Mouse (Mus musculus) neutrophil, adult 5-6 weeks (primary cell): ENCODE data around the gene D330020A13Rik. TPM values are rescaled to one million over a fixed set of nuclear protein-coding genes. Genes with fewer than 3 reads are reported as not detected.
"Not testable (repeated sequence)": the region's sequence is repeated elsewhere in the genome, so short reads cannot be mapped to it uniquely, and the experiment has no call there.

Source experiments
- ATAC-seq: fragments of 151-379, 151-347 bp; 2 replicates; pipeline ENCODE4 v1.8.0; 2017; ENCODE audit warnings: mild to moderate bottlenecking, moderate TSS enrichment; ENCODE audit not compliant: insufficient number of reproducible peaks, poor library complexity, low FRiP score, severe bottlenecking; ENCODE audit errors: extremely low read depth
- total RNA-seq: library from RNA; stranded (forward); fragments of 200-1000 nt; gene quantifications from 2 replicates; pipeline ENCODE4 v1.2.3, GENCODE M21; 2017

D330020A13Rik gene
- total RNA-seq, 1 experiment from 2014 or later = not detected

DNA sequence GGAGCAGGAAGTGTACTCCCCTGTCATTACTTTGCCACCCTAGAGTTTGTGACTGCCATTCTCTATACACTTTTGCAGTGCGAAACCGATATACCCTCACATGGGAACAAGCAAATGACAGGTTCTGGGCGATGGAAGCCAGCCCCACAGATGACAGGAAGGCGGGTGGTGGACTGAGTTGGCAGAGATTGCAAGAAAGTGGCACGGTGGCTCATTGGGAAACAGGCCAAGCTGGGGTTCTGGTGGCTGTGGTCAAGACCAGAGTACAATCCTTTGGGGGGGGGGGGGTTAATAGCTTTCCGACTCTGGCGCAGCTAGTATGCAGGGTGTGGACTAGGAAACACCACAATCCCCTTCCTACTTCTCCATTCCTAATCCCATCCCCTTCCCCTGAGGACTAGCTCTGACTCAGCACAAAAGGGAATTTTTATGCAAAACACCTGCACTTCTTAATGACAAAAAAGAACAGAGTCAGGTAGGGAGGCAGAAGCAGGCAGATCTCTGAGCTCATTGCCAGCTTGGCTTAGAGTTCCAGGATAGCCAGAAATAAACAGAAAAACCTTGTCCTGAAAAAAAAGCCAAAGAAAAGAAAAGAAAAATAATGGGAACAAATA is 2.7 kb upstream of the D330020A13Rik start:
- ATAC-seq = no peak

DNA sequence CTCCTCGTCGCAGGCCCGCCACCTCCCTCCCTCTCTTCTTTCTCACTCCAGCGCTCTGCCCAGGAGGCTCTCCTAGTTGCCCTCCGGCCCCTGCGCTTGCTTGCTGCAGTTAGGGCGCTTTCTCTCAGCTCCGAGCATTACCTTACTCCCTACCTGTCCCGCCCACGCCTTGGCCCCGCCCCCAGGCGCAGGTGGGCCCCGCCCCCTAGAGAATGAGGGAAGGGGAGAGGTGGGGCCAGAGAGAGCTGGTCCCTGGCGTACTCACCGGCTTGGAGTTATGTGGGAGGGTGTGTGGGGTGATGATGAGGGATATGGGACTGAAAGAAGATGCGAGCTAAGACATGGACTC is 595 bp downstream of the D330020A13Rik start:
- ATAC-seq = no peak

DNA sequence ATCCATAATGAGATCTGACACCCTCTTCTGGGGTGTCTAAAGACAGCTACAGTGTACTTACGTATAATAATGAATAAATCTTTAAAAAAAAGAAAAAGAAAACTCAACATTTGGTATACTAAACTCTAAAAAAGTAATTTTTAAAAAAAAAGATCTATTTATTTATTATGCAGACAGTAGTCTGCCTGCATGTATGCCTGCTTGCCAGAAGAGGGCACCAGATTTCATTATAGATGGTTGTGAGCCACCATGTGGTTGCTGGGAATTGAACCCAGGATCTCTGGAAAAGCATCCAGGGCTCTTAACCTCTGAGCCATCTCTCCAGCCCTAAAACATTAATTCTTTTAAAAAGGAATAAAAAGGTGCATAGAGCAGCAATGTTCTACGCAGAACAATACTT is 2.4 kb downstream of the D330020A13Rik start:
- not testable (repeated sequence) for ATAC-seq

DNA sequence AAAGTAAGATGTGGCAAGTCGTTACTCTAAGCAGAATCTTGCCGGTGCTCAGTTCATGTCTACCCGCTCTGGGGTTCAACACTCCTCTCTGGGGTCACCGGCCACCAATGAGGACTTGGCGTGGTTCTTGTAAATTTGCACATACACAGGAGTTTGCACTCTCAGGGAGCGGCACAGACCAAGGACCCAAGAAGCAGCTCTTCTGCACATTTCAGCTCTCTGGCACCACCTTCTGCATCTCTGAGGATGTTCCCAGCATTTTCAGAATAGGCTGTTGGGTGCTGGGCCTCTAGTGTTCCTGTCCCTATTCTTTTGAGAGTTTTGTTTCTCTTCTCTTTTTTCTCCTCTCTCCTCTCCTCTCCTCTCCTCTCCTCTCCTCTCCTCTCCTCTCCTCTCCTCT is 7.0 kb downstream of the D330020A13Rik start:
- no peak for ATAC-seq

DNA sequence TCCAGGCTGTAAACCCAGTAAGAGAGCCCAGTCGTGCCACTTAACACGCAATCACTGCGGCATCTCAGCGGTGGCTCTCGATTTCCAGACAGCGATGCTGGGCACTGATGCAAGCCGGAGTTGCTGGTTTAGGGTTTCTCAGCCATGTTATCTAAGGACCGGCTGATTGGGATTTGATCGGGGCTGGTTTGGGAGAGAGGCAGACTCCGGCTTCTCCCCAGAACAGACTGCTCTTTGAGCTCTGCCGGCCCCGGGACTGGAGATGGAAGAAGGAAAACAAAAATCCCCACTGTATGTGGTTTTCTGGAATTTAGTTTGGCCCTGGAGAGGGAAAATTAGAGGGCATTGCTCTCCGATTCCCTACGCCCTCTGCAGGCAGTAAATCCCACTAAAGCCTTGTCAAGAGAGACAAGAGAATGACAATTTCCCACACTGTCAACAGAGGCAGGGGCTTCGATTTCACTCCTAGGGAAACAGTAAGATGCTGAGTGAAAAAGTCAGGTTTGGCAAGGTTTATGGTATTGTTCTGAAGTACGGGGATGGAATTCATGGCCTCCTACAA is 8.7 kb downstream of the D330020A13Rik start:
- no peak for ATAC-seq

DNA sequence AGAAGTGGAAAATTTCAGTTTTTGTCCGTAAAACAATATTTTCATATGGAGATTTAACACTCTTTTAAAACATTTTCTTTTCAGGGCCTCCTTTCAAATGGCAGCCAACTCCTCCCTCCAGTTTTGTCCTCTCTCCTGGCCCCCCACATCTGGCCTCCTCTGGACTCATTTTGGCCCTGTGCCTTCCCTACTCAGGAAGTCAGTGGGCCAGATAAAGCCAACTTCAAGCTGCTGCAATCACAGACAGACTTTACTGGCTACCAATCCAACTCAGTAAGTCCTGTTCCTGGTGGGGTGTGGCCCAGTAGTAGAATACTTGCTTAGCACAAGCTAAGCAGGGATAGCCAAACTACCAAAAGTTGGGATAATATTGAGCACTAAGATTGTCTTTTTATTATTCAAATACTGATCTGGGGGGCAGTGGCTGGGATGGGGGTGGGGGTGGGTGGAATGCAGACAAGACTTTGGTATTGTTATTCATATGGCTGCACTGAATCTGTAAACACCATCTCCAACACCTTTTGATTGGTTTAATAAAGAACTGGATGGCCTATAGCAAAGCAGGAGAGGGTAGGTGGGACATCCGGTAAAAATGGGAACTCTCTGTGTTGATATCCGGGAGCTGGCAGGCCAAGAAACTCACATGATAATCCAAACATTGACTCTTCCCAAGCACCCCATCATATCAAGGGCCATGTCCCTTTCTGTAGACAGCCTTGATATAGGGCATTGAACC is 12.9 kb downstream of the D330020A13Rik start:
- no peak for ATAC-seq

DNA sequence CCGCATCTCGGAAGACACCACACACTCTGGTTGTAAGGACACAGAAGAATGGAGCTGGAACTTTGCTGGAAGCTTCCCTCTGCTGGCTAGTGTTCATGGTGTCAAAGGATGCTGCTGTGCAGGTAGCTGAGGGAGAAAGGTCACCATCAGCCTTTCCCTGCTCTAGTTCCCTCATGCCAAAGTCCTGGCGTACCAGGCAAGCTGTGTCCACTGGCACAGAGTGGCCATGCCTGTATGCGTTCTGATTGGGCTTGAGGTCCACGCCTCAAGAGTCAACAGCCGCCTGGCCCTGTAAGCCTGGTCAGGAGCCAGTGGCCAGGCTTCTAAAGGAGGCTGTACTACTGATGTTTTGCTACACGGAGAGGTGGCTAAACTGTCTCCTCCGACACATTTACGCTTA is 15.2 kb downstream of the D330020A13Rik start:
- no peak for ATAC-seq

DNA sequence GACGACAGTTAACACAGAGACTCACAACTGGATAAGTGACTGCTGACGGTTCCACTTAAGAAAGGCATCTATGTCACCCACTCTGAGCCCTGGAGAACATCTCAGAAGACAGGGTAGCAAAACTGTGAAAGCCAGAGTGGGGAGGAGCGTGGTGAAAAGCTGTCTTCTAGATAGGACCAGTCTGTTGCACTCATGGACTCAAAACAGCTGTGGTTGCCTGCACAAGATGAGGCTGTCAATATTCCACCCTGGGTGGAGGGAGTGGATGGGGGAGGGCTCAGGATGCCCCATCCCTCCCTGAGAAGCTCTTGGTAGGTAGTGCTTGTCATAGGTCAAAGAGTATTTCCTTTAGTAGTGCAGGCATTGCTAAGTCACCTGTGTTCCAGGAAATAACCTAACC is 15.6 kb downstream of the D330020A13Rik start:
- ATAC-seq = no peak

DNA sequence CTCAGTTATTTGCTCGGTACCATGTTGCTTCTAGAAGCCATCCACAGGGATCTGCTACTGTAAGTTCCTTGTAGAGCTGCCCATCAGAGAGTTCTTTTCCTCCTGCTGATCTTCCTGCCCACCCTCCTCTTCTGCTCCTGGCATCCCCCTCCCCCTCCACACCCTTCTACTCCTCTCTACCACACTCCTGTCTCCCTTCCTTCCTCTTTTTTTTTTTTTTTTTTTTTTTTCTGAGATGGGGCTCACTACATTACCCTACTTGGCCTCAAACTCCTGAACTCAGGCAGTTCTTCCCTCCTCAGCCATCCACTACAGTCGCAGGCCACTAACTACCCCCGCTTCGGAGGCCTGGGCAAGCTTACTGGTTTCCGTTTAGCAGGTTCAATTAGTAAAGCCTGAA is 18.3 kb downstream of the D330020A13Rik start:
- ATAC-seq = no peak

DNA sequence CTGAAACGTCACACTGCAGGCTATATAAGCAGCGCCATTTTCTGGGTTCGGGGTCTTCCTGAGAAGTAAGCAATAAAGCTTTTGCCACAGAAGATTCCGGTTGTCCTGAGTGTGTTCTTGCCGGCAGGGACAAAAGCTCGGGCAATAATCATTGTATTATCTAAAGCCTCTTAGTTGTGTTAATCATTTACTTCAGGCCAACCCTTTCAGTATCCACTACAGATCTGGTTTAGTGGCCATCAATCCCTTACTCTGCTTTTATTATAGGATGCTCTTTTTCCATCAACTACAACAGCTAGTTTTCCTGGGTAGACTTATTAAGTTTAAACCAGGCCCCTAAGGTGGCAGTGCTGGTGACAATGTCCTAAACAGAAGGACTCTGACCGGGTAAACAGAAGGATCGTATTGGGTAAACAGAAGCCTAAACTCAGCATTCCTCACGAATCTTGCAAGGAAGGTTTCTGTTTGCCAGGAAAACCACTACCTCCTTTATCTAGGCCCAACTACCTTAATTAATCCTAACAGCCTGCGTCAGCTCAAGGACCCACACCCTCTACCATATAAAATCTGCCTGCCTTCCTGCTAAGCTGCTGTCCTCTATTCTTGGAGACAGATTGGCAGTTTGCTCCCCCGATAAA is 24.3 kb downstream of the D330020A13Rik start:
- ATAC-seq = no peak

DNA sequence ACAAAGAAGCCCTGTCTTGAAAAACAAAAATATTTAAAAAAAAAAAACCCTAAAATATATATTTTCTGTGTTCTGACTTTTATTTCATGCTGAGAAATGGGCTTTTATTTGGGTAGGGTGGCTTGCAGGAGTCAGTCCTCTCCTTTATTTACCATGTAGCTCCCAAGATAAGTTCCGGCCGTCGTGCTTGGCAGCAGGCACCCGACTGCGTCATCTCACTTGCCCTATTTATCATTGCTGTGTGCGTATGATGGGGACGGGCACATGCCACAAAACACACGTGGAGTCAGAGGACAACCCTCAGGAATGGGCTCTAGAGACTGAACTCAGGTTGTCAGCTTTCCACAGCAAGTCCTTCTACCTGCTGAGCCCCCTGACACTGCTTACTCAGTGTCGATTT is 25.0 kb downstream of the D330020A13Rik start:
- ATAC-seq = no peak

DNA sequence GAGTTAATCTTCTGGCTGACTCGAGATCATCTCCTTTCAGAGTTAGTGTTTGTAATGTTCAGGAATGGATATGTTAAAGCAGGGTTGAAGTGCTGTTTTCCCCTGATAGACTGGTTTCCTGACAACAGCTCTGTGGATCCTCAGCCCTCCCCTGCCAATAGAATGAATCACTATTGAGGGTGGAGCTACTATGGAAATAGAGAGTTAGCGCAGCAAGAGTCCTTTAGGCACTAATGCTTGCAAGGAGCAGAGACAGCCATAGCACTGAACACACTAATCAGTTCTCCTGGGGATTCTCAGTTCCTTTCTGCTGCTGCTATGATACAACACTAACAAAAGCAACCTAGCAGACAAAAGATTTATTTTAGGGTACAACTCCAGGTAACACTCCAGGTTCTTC is 26.2 kb downstream of the D330020A13Rik start:
- ATAC-seq = no peak

DNA sequence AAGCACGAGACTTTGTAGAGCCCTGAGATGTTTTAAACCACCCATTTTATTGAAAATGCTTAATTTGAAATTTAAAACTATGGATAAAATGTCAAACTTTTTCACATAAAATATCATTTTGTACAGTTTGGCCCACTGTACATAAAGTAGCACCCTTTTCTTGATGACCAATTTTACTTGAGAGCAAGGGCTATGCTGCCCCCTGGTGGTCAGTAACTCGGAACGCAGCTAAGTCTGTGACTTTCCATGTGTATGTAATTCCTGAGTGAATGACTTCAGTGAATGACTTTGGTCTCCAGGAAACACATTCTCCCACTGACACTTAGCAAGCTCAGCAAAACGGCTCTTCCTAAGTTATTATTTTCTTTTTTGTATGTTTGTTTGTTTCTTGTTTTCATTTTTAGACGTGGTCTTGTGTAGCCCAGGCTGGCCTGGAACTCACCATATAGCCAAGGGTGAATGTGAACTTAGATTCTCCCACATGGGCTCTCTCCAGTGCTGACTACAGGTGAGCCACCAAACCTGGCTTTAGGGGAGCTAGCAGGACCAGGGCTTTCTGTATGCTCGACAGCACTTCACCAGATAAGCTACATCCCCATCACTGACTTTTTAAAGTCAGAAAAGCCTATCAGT is 30.2 kb downstream of the D330020A13Rik start:
- 0 out of 2 replicates have a peak, but pooled peaks have one; percentile 46 for ATAC-seq

DNA sequence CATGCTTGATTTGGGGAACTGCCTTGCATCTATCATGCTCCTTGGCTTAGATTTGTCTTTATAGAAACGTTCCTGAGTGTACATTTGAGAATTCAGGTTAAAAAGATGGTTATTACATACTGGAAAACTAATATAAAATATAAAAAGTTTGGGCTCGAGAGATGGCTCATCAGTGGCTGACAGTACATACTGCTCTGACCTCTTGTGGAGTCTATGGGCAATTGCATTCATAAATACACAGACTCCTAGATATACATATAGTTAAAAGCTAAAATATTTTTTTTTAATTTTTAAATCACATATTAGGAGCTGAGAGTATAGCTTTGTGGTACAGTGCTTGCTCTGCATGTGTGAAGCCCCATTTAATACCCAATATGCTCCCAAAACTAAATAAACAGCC is 38.2 kb downstream of the D330020A13Rik start:
- ATAC-seq = no peak

DNA sequence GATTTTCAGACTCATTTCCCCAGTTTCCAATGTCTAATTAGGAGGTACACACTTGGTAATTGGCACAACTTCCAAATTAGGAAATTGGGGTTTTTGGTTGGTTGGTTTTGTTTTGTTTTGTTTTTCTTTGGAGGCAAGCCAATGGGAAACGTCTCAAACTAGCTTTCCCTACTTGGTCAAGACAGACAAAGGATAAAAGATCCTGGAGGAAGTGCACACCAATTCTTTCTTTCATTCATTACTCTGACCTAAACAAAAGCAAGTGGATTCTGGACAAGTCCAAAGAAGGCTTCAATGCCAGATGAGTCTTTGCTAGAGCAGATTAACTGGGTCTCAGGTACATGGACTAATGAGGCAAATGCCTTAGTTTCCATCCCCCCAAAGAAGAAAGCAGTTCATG is 49.8 kb downstream of the D330020A13Rik start:
- ATAC-seq = no peak

Other genes starting within 250 kb of the D330020A13Rik start
- gene Ninj2, start 201.0 kb upstream of the D330020A13Rik start, total RNA-seq = not detected in 2 replicates
- gene B4galnt3, start 195 bp downstream of the D330020A13Rik start, total RNA-seq = not detected in 2 replicates
- 188 and 248 TPM in 2 replicates for gene Kdm5a, start 69.8 kb downstream of the D330020A13Rik start, total RNA-seq
- gene Ccdc77, start 70.0 kb downstream of the D330020A13Rik start, total RNA-seq = 24.7 and 26.3 TPM in 2 replicates
- 168 and 176 TPM in 2 replicates for gene Il17ra, start 168.9 kb downstream of the D330020A13Rik start, total RNA-seq
- gene Tmem121b, start 199.4 kb downstream of the D330020A13Rik start, total RNA-seq = not detected in 2 replicates
- 21.1 and 25.8 TPM in 2 replicates for gene Hdhd5, start 237.0 kb downstream of the D330020A13Rik start, total RNA-seq